Mouse (Mus musculus) left cerebral cortex, postnatal 25 days (tissue): ENCODE data around the gene Inava. TPM values are rescaled to one million over a fixed set of nuclear protein-coding genes. Genes with fewer than 3 reads are reported as not detected.

Experiments
- DNase-seq, 2 experiments: peaks; one replicate each; pipeline ENCODE4 v3.0.0; 2022; ENCODE audit warnings: low spot score in 2 of 2, mixed read lengths in 1 of 2
- intact Hi-C: fragments of 180-260 bp; cut with DNase I; formaldehyde crosslinking; loops from one replicate; pipeline ENCODE4 v1.15.1; 2025
- total RNA-seq, 2 experiments: library from RNA; stranded (reverse); gene quantifications; 2 replicates each; pipeline ENCODE4 v1.2.3; 2021

Inava gene
- 1 to 10 TPM; 2.9 to 3.1 TPM for total RNA-seq

GRCm38 (mm10) chr1:136233892-136234594 lies at the start of gene Inava:
Gene Inava, minus strand, starts transcription at chr1:136234264.
- intact Hi-C loops, result no loop called here
- peak; percentile 14 to 24 for DNase-seq

GRCm38 (mm10) chr1:136277366-136277765 lies 43.3 kb upstream of the Inava start:
- intact Hi-C loops, result no loop called here
- no peak for DNase-seq

- intact Hi-C loops, result no loop called here
Observed at GRCm38 (mm10) chr1:136268224-136268623, 34.2 kb upstream of the Inava start.

DNA sequence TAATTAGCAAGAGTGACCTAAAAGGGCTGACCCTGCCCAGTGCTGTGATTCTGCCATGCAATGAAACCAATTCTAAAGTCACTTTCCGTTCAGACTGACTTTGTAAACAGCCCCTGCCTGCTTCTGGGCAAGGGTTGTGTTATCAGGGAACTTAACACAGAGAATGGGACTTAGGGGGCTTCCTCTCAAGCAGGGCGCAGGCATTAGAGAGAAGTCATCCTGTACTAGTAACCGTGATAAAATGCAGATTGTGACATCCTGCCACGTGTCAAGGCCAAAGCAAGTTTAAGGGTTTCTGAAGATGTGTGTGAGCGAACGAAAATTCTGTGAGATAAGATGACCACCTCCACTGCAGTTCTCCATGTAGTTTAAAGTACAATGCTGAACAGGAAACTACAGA lies 32.1 kb upstream of the Inava start:
- DNase-seq, result no peak

More at GRCm38 (mm10) chr1:136268224-136268623, 34.2 kb upstream of the Inava start:
- DNase-seq, result no peak

GRCm38 (mm10) chr1:136263355-136263754 lies 29.3 kb upstream of the Inava start:
- intact Hi-C loops, result no loop called here

More for the DNA sequence above, 32.1 kb upstream of the Inava start:
- intact Hi-C loops, result no loop called here

GRCm38 (mm10) chr1:136260635-136261238 lies 26.7 kb upstream of the Inava start, which contains the start of gene Gpr25:
Gene Gpr25, minus strand, starts transcription at chr1:136260873.
- DNase-seq, result no peak
- intact Hi-C loops, result no loop called here

More at GRCm38 (mm10) chr1:136263355-136263754, 29.3 kb upstream of the Inava start:
- DNase-seq, result no peak

GRCm38 (mm10) chr1:136259893-136260634 lies 26.0 kb upstream of the Inava start:
- intact Hi-C loops, result no loop called here
- peak; percentile 74 to 78 for DNase-seq

GRCm38 (mm10) chr1:136259543-136259892 lies 25.5 kb upstream of the Inava start:
- DNase-seq, result no peak
- intact Hi-C loops, result no loop called here

- no peak for DNase-seq
- intact Hi-C loops, result no loop called here
Observed at GRCm38 (mm10) chr1:136258495-136258894, 24.4 kb upstream of the Inava start.

DNA sequence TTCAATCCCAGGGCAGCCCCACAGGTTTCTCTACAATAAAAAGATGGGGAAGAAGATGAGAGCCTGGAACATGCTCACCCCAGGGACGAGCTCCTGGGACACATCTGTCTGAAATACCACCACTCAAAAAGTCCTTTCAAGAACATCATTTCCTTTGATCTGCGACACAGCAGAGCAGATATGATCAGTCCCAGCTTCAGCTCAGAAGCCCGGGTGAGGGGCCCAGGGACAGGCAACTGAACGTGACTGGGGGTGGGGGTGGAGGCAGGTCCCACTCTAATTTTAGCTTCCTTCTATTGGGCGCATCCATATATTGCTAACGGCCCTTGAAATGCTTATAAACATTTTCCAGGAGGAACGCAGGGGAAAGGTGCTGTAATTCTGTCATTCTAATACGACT lies 21.6 kb upstream of the Inava start:
- no peak for DNase-seq
- intact Hi-C loops, result no loop called here

DNA sequence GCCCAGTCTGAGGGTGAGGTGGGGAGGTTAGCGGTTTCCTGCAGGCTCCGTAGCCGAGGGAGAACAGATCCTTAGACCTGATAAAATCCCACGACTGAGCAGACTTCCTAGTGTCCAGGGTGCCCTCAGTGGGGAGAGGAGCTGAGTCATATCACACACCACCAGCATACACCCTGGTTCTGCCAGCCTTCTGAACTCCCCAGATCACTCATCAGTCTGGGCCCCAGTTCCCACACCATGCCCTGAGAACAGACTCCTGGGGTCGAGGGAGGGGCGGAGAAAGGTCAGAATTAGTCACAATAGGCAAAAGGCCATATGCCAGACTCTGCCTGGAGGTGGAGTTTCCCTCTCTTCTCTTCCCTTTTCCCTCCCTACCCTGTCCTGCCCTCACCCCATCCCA lies 21.1 kb upstream of the Inava start:
- intact Hi-C loops, result no loop called here
- DNase-seq, result no peak

GRCm38 (mm10) chr1:136254503-136255065 lies 20.5 kb upstream of the Inava start:
- intact Hi-C loops, result no loop called here
- no peak for DNase-seq

GRCm38 (mm10) chr1:136253472-136253871 lies 19.4 kb upstream of the Inava start:
- intact Hi-C loops, result no loop called here
- DNase-seq, result no peak

GRCm38 (mm10) chr1:136249662-136250061 lies 15.6 kb upstream of the Inava start:
- intact Hi-C loops, result no loop called here
- no peak for DNase-seq

GRCm38 (mm10) chr1:136247393-136247792 lies 13.3 kb upstream of the Inava start:
- DNase-seq, result no peak
- intact Hi-C loops, result no loop called here

- intact Hi-C loops, result no loop called here
- DNase-seq, result no peak
Observed at GRCm38 (mm10) chr1:136244469-136244868, 10.4 kb upstream of the Inava start.

DNA sequence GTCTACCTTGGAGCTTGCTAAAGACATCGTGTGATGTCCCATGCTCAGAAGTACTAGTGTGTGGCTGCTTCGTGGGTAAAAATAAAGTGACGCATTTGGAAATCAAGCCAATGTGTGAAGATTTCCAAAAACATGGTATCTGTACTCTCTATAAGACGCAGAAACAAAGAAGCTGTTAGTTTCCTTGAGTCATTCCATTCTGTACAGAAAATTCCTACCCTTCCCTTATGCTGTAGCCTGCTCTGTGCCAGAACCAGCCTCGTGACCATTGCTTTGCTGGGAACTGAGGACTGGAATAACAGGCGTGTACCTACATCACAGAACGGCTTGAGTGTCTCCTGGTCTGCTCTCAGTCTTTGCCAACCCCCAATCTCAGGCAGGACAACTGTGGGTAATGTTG lies 7.7 kb upstream of the Inava start:
- intact Hi-C loops, result no loop called here
- DNase-seq, result peak in 1 of 2 experiments; percentile 51

DNA sequence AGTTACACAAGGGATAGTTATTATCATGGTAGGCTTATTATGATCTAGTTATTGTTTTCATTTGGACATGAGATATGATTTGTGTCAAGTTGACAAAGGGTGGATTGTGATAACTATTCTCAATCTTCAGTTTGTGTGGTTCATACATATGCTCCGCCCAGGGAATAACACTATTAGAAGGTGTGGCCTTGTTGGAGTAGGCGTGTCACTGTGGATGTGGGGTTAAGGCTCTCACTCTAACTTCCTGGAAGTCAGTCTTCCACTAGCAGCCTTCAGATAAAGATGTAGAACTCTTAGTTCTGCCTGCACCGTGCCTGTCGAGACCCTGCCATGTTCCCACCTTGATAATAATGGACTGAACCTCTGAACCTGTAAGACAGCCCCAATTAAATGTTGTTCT lies 4.4 kb upstream of the Inava start:
- intact Hi-C loops, result no loop called here

GRCm38 (mm10) chr1:136234595-136235092 lies 580 bp upstream of the Inava start:
- DNase-seq, result no peak
- intact Hi-C loops, result no loop called here

More for the DNA sequence above, 4.4 kb upstream of the Inava start:
- DNase-seq, result no peak
